Mouse (Mus musculus) heart, postnatal 0 days (tissue): ENCODE measurements around the gene Mcm8. TPM values are rescaled to one million over a fixed set of nuclear protein-coding genes. Genes with fewer than 3 reads are reported as not detected.
A peak's percentile ranks its signal among the peaks of the same experiment; 100 is the strongest.

Experiments used
- ATAC-seq: fragments of 200-750 bp; cut with Nextera tagmentation; 2 replicates; pipeline ENCODE4 v1.8.0; 2017; ENCODE audit warnings: low read depth, moderate number of reproducible peaks, moderate library complexity; ENCODE audit not compliant: insufficient read depth
- DNase-seq: peaks from one replicate; pipeline ENCODE4 v3.0.0-alpha.2; 2016; ENCODE audit warnings: low spot score
- H3K27ac ChIP-seq: fragments of 300-500 bp; sonication (generic); 2 replicates; pipeline ENCODE4 v1.5.1; 2014; ENCODE audit warnings: low read depth, mild to moderate bottlenecking
- H3K27me3 ChIP-seq: fragments of 300-500 bp; sonication (generic); 2 replicates; pipeline ENCODE4 v1.6.1; 2014; ENCODE audit warnings: low read length, mixed read lengths; ENCODE audit not compliant: control insufficient read depth, insufficient read depth
- H3K36me3 ChIP-seq: fragments of 300-500 bp; sonication (generic); replicated peaks from 2 replicates; pipeline ENCODE4 v1.6.1; 2014; ENCODE audit warnings: low read length, mixed read lengths; ENCODE audit not compliant: control insufficient read depth, insufficient read depth
- H3K4me1 ChIP-seq: fragments of 300-500 bp; sonication (generic); 2 replicates; pipeline ENCODE4 v1.6.1; 2014; ENCODE audit warnings: antibody characterized with exemption; ENCODE audit not compliant: control insufficient read depth, insufficient read depth
- H3K4me2 ChIP-seq: fragments of 300-500 bp; sonication (generic); 2 replicates; pipeline ENCODE4 v1.6.1; 2014; ENCODE audit warnings: low read depth, mild to moderate bottlenecking, low read length, moderate library complexity
- H3K4me3 ChIP-seq: fragments of 300-500 bp; sonication (generic); 2 replicates; pipeline ENCODE4 v1.5.1; 2014; ENCODE audit warnings: low read depth, low read length
- H3K9ac ChIP-seq: fragments of 300-500 bp; sonication (generic); replicated peaks from 2 replicates; pipeline ENCODE4 v1.6.1; 2014; ENCODE audit warnings: low read depth, low read length, mixed read lengths
- H3K9me3 ChIP-seq: fragments of 300-500 bp; sonication (generic); replicated peaks from 2 replicates; pipeline ENCODE4 v1.6.1; 2016; ENCODE audit warnings: low read length; ENCODE audit not compliant: control insufficient read depth
- CTCF ChIP-seq: IDR thresholded peaks from 2 replicates; pipeline ENCODE4 v1.5.1; 2016; ENCODE audit warnings: antibody characterized with exemption, control low read depth, low read depth
- EP300 ChIP-seq: IDR thresholded peaks from 2 replicates; pipeline ENCODE4 v1.6.1; 2016; ENCODE audit warnings: antibody characterized with exemption, low read depth
- WGBS: fragments of 180-500 bp; shearing (Covaris S2); extraction: QIAGEN DNeasy Blood & Tissue Kit; methylation state at CpG from one replicate; pipeline ENCODE4 v1.1.7; 2014; 5-methylcytosine and 5-hydroxymethylcytosine counted together
- polyA plus RNA-seq: library from polyadenylated mRNA; unstranded; fragments of >200 nt; fragmentation: Nextera tagmentation; extraction: Ambion mirVana; gene quantifications from 2 replicates; pipeline ENCODE4 v1.2.1, GENCODE M21; 2015
- total RNA-seq: library from RNA; depleted of rRNA; stranded (reverse); fragments of >200 nt; gene quantifications from 2 replicates; pipeline ENCODE4 v1.2.3, GENCODE M21; 2014; ENCODE audit warnings: low replicate concordance

The Mcm8 gene
- total and polyA plus RNA-seq, 2 experiments from 2014 or later = 2.1 to 4.0 TPM

DNA sequence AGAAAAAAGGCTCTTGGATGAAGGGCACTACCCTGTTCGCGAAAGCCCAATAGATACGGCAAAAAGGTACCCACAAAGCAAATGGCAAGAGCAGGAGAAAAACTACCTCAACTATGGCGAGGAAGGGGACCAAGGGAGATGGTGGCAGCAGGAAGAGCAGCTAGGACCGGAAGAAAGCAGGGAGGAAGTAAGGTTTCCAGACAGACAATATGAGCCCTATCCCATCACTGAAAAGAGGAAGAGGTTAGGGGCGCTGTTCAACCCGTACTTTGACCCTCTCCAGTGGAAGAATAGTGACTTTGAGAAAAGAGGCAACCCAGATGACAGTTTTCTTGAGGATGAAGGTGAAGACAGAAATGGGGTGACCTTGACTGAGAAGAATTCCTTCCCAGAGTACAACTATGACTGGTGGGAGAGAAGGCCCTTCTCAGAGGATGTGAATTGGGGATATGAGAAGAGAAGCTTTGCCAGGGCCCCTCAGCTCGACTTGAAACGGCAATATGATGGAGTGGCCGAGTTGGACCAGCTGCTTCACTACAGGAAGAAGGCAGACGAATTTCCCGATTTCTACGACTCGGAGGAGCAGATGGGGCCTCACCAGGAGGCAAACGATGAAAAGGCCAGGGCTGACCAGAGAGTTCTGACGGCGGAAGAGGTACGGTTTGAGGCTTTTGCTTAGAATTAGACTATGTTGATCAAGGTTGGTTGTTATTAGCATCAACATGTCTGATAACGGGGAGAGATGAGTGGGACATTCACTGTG lies 22.3 kb upstream of the Mcm8 start:
- no peak overlapping the region for H3K4me2 ChIP-seq
- no peak overlapping the region for H3K27ac ChIP-seq
- whole genome bisulfite sequencing = 79% methylated on average over 19 of the region's 19 CpGs
- H3K27me3 ChIP-seq = no peaks in the 10 kb centered on the region
- DNase-seq (no peak), ATAC-seq (no peak)
- no peak overlapping the region for H3K4me3 ChIP-seq
- no peaks in the 10 kb centered on the region for H3K9me3 ChIP-seq
- H3K9ac ChIP-seq = no peak overlapping the region
- TF ChIP-seq EP300 (no peak), CTCF (no peak)
- no peaks in the 10 kb centered on the region for H3K36me3 ChIP-seq
- no peaks in the 10 kb centered on the region for H3K4me1 ChIP-seq

DNA sequence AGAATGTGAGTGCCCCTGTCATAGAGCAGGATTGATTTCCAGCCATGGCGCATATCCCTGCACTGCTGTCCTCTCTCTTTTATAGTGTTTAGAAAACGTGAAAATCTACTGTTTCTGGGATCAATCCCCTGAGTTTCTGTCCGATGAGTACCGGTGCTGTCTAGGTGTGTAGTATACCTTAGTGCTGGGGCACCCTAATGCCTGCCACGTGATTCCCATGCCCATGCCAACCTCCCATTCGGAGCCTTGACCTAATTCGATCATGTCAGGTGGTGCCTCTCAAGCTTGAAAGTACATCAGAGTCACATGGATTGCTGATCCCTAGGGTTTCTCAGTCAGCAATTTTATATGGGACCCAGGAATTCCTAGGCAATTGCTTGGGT lies 21.7 kb upstream of the Mcm8 start:
- ATAC-seq (no peak), DNase-seq (no peak)
- TF ChIP-seq EP300 (no peak), CTCF (no peak)
- 68% methylated on average over 7 of the region's 7 CpGs for WGBS
- Histone ChIP-seq H3K4me3 (no peak overlapping the region), H3K9me3 (no peaks in the 10 kb centered on the region), H3K36me3 (no peaks in the 10 kb centered on the region), H3K27me3 (no peaks in the 10 kb centered on the region), H3K27ac (no peak overlapping the region), H3K4me2 (no peak overlapping the region), H3K4me1 (no peaks in the 10 kb centered on the region), H3K9ac (no peak overlapping the region)

DNA sequence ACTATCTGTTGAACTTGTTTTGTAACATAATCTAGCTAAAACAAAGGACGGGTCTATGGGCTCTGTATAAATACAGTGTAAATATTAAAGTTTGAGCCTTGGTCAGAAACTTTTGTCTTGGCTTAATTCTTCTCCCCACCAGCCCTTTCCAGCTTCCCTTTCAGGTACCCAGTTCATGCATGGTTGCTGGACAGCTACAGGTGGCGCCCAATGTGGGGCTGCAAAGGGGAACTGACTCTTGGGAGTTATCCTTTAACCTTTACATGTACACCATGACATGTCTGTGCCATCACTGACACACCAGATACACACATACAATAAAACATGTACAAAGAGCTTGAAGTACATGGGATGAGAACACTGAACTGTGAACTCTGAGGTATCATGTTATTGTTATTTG lies 13.0 kb upstream of the Mcm8 start:
- H3K4me1 ChIP-seq = no peaks in the 10 kb centered on the region
- no peaks in the 10 kb centered on the region for H3K9me3 ChIP-seq
- no peak overlapping the region for H3K27ac ChIP-seq
- no peak for ATAC-seq
- H3K36me3 ChIP-seq = peaks cover 36% of the 10 kb centered on the region
- no peaks in the 10 kb centered on the region for H3K27me3 ChIP-seq
- no peak for DNase-seq
- H3K9ac ChIP-seq = no peak overlapping the region
- 81% methylated on average over 2 of the region's 2 CpGs for WGBS
- TF ChIP-seq CTCF = no peak
- no peak for TF ChIP-seq EP300
- no peak overlapping the region for H3K4me2 ChIP-seq
- H3K4me3 ChIP-seq = no peak overlapping the region

- no peak overlapping the region for H3K4me3 ChIP-seq
- H3K4me2 ChIP-seq = no peak overlapping the region
- H3K9me3 ChIP-seq = no peaks in the 10 kb centered on the region
- DNase-seq (no peak), ATAC-seq (no peak)
- H3K9ac ChIP-seq = no peak overlapping the region
- WGBS = 87% methylated on average over 4 of the region's 4 CpGs
- TF ChIP-seq EP300 (no peak), CTCF (no peak)
- H3K4me1 ChIP-seq = no peaks in the 10 kb centered on the region
- H3K36me3 ChIP-seq = no peaks in the 10 kb centered on the region
- H3K27ac ChIP-seq = no peak overlapping the region
- no peaks in the 10 kb centered on the region for H3K27me3 ChIP-seq
Measured at GRCm38 (mm10) chr2:132841071-132841470, 25.1 kb downstream of the Mcm8 start.

DNA sequence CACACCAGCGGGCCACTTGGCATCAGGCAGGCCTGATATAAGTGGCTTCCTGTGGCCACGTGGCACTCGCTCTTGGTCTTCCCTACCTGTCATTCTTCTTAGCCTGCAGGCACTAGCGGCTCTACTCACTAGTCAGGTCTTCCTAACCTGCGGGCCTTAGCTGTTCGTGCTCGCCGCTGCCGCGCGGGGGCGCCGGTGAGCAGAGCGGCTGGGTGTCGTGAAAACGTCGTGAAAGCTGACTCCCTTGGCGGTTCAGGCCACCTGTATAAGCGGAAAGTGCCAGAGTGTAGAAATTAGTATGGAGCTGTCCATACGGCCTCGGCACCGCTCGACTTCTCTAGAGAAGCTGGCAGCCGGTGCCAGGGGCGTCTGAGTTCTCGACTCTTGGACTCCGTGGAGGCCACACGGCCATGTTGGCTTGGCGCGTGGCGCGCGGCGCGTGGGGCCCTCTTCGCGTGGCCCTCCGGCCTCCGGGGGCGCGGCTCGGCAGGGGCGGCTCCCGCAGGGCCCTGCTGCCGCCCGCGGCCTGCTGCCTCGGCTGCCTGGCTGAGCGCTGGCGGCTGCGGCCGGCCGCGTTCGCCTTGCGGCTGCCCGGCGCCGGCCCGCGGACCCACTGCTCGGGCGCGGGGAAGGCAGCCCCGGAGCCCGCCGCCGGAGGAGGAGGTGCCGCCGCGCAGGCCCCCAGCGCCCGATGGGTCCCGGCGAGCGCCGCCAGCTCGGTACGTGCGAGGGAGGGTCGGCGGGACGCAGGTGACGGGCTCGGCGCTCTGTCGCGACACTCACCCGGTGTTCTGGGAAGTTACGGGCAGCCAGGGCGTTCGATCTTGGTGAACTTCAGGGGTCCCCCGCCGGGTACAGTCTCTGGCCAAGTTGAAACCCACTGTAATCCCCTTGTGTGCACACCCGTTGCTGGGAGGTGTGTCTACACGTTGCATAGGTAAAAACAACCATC lies 30.7 kb downstream of the Mcm8 start, which contains the start of gene Crls1:
Gene Crls1 (plus strand): TSS at position 260 of the 952 bp plus-strand sequence.
- no peaks in the 10 kb centered on the region for H3K27me3 ChIP-seq
- ATAC-seq (peak; percentile 89), DNase-seq (peak; percentile 88)
- no peak for TF ChIP-seq EP300
- TF ChIP-seq CTCF = peak; percentile 98
- H3K4me2 ChIP-seq = peak within 1 kb of the TSS; percentile 84
- H3K36me3 ChIP-seq = peaks cover 17% of the 10 kb centered on the region; the same call in 1 of the 2 replicates
- under 1% methylated on average over 88 of the region's 96 CpGs for WGBS
- peak within 1 kb of the TSS; percentile 68 for H3K4me3 ChIP-seq
- no peaks in the 10 kb centered on the region for H3K9me3 ChIP-seq
- H3K27ac ChIP-seq = peak within 1 kb of the TSS; percentile 67
- H3K4me1 ChIP-seq = peaks cover 8% of the 10 kb centered on the region
- peak within 1 kb of the TSS; percentile 78 for H3K9ac ChIP-seq
